ENCODE assay signal across 47 mouse cellular contexts in genomic region chr5:92233366-92233765, GRCm38 (mm10). TPM values are rescaled to one million over a fixed set of nuclear protein-coding genes. Genes with fewer than 3 reads are reported as not detected.
"Had no signal": no experiment of that assay in that cellular context is flagged by ENCODE, and none has a peak within 500 bp of the region (broad histone marks: within the 10 kb centered on the region; RNA-seq: fewer than 3 reads in every experiment).

No protein-coding gene starts in this region.

- H3K4me3 ChIP-seq: limb, embryonic 10.5 days; limb, embryonic 12.5 days; limb, embryonic 13.5 days; limb, embryonic 15.5 days; liver, embryonic 12.5 days; liver, embryonic 13.5 days; liver, embryonic 15.5 days; lung, embryonic 15.5 days; megakaryocyte, embryonic 14.5 days; midbrain, embryonic 10.5 days; midbrain, embryonic 12.5 days; midbrain, embryonic 13.5 days; midbrain, embryonic 15.5 days; myocyte; neural tube, embryonic 12.5 days had no signal

- H3K27ac ChIP-seq: limb, embryonic 10.5 days; limb, embryonic 12.5 days; limb, embryonic 13.5 days; limb, embryonic 15.5 days; liver, embryonic 12.5 days; liver, embryonic 13.5 days; liver, embryonic 14.5 days; liver, embryonic 15.5 days; lung, embryonic 15.5 days; macrophage; midbrain, embryonic 10.5 days; midbrain, embryonic 12.5 days; midbrain, embryonic 13.5 days; midbrain, embryonic 15.5 days; neural tube, embryonic 12.5 days had no signal

- H3K36me3 ChIP-seq: limb, embryonic 10.5 days; limb, embryonic 12.5 days; limb, embryonic 13.5 days; limb, embryonic 15.5 days; liver, embryonic 12.5 days; liver, embryonic 13.5 days; liver, embryonic 15.5 days; lung, embryonic 15.5 days; midbrain, embryonic 10.5 days; midbrain, embryonic 12.5 days; midbrain, embryonic 13.5 days; midbrain, embryonic 15.5 days; neural tube, embryonic 12.5 days had no signal

- DNase-seq: left cerebral cortex, postnatal 4 days; liver; liver, embryonic 13.5 days; liver, postnatal 0 days; lung, adult 18-20 months; lung, adult 2 months; lung, embryonic 14.5 days; lung, postnatal 10 days; lung, postnatal 14 days; lung, postnatal 36 days; lung, postnatal 4 days; midbrain, embryonic 14.5 days had no signal

- H3K4me1 ChIP-seq: limb, embryonic 10.5 days; limb, embryonic 12.5 days; limb, embryonic 13.5 days; limb, embryonic 15.5 days; liver, embryonic 12.5 days; liver, embryonic 13.5 days; liver, embryonic 15.5 days; lung, embryonic 15.5 days; midbrain, embryonic 10.5 days; midbrain, embryonic 12.5 days; midbrain, embryonic 13.5 days; midbrain, embryonic 15.5 days; neural tube, embryonic 12.5 days had no signal

- H3K27me3 ChIP-seq: limb, embryonic 12.5 days; limb, embryonic 13.5 days; limb, embryonic 15.5 days; lung, embryonic 15.5 days; midbrain, embryonic 12.5 days; midbrain, embryonic 13.5 days; midbrain, embryonic 15.5 days; neural tube, embryonic 12.5 days had no signal

- H3K9me3 ChIP-seq: limb, embryonic 10.5 days; limb, embryonic 12.5 days; limb, embryonic 13.5 days; limb, embryonic 15.5 days; liver, embryonic 12.5 days; liver, embryonic 13.5 days; liver, embryonic 15.5 days; lung, embryonic 15.5 days; megakaryocyte, embryonic 14.5 days; midbrain, embryonic 10.5 days; midbrain, embryonic 12.5 days; midbrain, embryonic 13.5 days; midbrain, embryonic 15.5 days; neural tube, embryonic 12.5 days had no signal

RNA-seq across cellular contexts. Expression of gene U90926, which starts 18.2 kb away (rescaled TPM):
- total RNA-seq: left cerebral cortex, postnatal 10 days; left cerebral cortex, postnatal 14 days; left cerebral cortex, postnatal 25 days; left cerebral cortex, postnatal 36 days; left cerebral cortex, postnatal 4 days; liver, adult 2 months; megakaryocyte progenitor cell, adult 5-6 weeks; megakaryocyte, adult 5-6 weeks; megakaryocyte-erythroid progenitor cell, adult 5-6 weeks; midbrain, postnatal 0 days; monocyte, adult 5-6 weeks had no signal
- polyA plus RNA-seq: limb, embryonic 10.5 days; limb, embryonic 11.5 days; limb, embryonic 12.5 days; limb, embryonic 14.5 days; limb, embryonic 15.5 days; liver, adult 2 months; liver, embryonic 11.5 days; liver, embryonic 12.5 days; liver, embryonic 13.5 days; liver, embryonic 14.5 days; liver, embryonic 15.5 days; liver, embryonic 16.5 days; liver, postnatal 0 days; lung, adult 2 months; lung, embryonic 14.5 days; lung, embryonic 15.5 days; lung, embryonic 16.5 days; lung, postnatal 0 days; macrophage; midbrain, embryonic 10.5 days; midbrain, embryonic 11.5 days; midbrain, embryonic 12.5 days; midbrain, embryonic 13.5 days; midbrain, embryonic 14.5 days; midbrain, embryonic 15.5 days; midbrain, embryonic 16.5 days; midbrain, postnatal 0 days; myocyte; neural tube, embryonic 11.5 days; neural tube, embryonic 12.5 days had no signal

RNA-seq across cellular contexts. Expression of gene Ppef2, which starts 22.7 kb away (rescaled TPM):
- total RNA-seq: liver, adult 2 months; megakaryocyte-erythroid progenitor cell, adult 5-6 weeks; monocyte, adult 5-6 weeks had no signal
- polyA plus RNA-seq: limb, embryonic 12.5 days; liver, embryonic 12.5 days; liver, embryonic 13.5 days; liver, embryonic 16.5 days; liver, postnatal 0 days; macrophage; midbrain, embryonic 11.5 days; neural tube, embryonic 11.5 days had no signal
